Mouse (Mus musculus): ENCODE measurements at regions not wholly inside any gene's neighbourhood (a gene's known extent, or its start where the extent isn't known, plus 50 kb on each side); places are given as distances from the start of the nearest gene placed in this dataset.
"Not testable (repeated sequence)": the region's sequence is repeated elsewhere in the genome, so short reads cannot be mapped to it uniquely, and the experiment has no call there.

GRCm38 (mm10) chrY:4072666-4073065 lies 301.2 kb downstream of the Gm3376 start:
- not testable (repeated sequence) for H3K36me3 ChIP-seq (ENCODE audit: insufficient read depth, low read length); H3K4me2 ChIP-seq (replicated peaks; ENCODE audit: low read depth, low read length); H3K4me1 ChIP-seq (ENCODE audit: insufficient read depth, low read depth, low read length); ATAC-seq; H3K4me3 ChIP-seq (ENCODE audit: low read depth, low read length); H3K27ac ChIP-seq (ENCODE audit: low read length); H3K9me3 ChIP-seq (ENCODE audit: low read length); H3K27me3 ChIP-seq (replicated peaks; ENCODE audit: insufficient read depth, low read length); H3K9ac ChIP-seq (replicated peaks; ENCODE audit: low read depth)
- WGBS = 68% methylated on average over 7 of the region's 7 CpGs
- peak; percentile 28 for DNase-seq (ENCODE audit: low spot score)

GRCm38 (mm10) chrY:4073566-4073965 lies 302.1 kb downstream of the Gm3376 start:
- not testable (repeated sequence) for H3K4me2 ChIP-seq (replicated peaks; ENCODE audit: low read depth, low read length); DNase-seq (ENCODE audit: low spot score); H3K9ac ChIP-seq (replicated peaks; ENCODE audit: low read depth); H3K27ac ChIP-seq (ENCODE audit: low read length); H3K9me3 ChIP-seq (ENCODE audit: low read length); H3K27me3 ChIP-seq (replicated peaks; ENCODE audit: insufficient read depth, low read length); H3K36me3 ChIP-seq (ENCODE audit: insufficient read depth, low read length); ATAC-seq; H3K4me3 ChIP-seq (ENCODE audit: low read depth, low read length); H3K4me1 ChIP-seq (ENCODE audit: insufficient read depth, low read depth, low read length)
- WGBS = 72% methylated on average over 3 of the region's 3 CpGs
